Mouse (Mus musculus) thymus, adult 18-20 months (tissue): ENCODE measurements at regions not wholly inside any gene's neighbourhood (a gene's known extent, or its start where the extent isn't known, plus 50 kb on each side); places are given as distances from the start of the nearest gene placed in this dataset.

ENCODE experiments used
- DNase-seq, 2 experiments: peaks; one replicate each; pipeline ENCODE4 v3.0.0; 2022; ENCODE audit warnings: mixed read lengths in 2 of 2

DNA sequence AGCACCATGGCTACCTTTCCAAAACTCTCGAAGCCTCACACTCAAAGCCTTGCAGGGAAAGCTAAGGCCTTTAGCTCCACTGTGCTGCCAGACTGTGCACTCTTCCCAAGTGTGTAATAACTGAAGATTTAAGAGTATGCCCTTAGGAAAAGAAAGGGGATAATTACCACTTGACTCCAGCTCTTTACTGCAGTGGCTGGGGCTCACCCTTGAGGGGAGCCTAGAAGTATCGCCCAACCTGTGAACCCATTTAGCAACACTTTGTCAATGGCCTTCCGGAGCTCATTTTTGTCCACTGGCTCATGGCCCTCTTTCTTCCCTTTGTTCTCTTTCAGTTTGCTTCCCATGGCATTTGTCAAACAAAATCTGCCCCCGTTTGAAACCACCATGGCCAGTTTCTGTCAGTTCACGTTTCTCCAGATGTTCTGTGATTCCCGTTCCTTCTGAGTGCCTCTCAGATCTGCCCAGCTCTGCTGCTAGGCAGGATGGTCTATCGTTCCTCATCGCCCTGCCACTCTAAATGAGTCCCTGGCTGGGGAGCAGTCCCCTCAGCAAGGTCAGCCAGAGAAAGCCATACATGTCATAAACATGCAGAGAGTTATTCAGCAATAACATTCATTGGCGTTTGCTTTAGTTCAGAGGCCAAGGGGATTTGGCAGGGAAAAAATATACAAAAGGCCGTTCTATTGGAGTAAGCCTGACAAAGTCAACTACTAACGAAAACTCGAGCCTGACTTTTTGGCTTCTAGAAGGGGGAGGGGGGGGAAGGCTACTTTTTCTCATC lies 80.9 kb upstream of the Nckap5 start:
- DNase-seq, result no peak

DNA sequence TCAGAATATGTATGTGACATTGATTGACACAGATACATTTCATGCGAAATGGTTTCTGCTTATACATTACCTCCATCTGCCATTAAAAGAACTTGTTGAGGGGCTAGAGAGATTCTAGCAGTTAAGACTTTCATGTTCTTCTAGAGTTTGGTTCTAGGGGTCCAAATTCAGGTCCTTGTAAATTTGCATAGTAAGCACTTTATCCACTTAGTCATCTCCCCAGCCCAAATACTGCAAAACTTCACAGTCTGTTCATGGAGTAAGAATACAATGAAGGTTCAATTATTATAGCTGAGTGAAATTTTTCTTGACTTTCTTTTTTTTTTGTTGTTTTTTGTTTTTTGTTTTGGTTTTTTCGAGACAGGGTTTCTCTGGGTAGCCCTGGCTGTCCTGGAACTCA lies 76.8 kb upstream of the Nckap5 start:
- DNase-seq, result no peak

- no peak for DNase-seq
Measured at GRCm38 (mm10) chr1:126898484-126898883, 67.9 kb upstream of the Nckap5 start.

DNA sequence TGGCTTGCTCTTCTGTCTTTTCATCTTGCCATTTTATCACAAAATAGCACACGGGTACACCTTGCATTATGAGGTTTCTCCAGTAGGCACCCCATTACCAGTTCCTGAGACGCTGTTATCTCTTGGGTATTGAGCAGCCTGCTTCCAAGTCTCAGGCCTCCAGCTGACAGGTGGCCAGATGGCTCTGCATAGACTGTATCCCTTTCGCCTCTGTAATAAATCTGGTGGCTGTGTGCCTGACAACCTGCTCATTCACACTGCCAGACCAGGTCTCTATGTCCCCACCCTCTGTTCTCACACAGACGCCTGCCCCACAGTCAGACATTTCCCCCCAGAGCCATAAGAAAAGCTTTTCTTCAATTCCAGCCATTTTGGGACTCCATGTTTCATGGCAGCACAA lies 66.3 kb upstream of the Nckap5 start:
- no peak for DNase-seq

DNA sequence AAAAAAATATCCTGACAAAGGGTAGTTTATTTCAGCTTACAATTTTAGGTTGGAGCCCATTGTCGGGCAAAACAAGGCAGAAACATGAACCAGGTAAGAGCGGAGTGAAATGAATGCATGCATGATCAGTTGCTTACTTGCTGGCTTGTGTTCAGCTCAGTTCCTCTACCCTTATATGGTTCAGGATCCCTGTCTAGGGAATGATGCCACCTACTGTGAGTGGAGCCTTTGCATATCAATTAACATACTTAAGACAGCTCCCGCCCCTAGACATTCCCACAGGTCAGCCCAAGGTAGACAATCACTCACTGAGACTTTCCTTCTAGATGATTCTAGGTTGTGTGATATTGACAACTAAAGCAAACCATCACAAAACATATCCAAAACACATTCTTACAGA lies 50.2 kb upstream of the Nckap5 start:
- no peak for DNase-seq
